Mouse (Mus musculus) lung, postnatal 0 days (tissue): ENCODE measurements around the gene Csdc2.
A peak's percentile ranks its signal among the peaks of the same experiment; 100 is the strongest.

Experiments
- CTCF ChIP-seq: IDR thresholded peaks from 2 replicates; pipeline ENCODE4 v1.5.1; 2016; ENCODE audit warnings: antibody characterized with exemption, mild to moderate bottlenecking
- EP300 ChIP-seq: IDR thresholded peaks from 2 replicates; pipeline ENCODE4 v1.6.1; 2016; ENCODE audit warnings: antibody characterized with exemption, mild to moderate bottlenecking, control low read depth

- TF ChIP-seq CTCF (peak; percentile 30), EP300 (no peak)
Observed at GRCm38 (mm10) chr15:81941010-81941409, 4.5 kb downstream of the Csdc2 start.
